Mouse (Mus musculus): ENCODE measurements at regions not wholly inside any gene's neighbourhood (a gene's known extent, or its start where the extent isn't known, plus 50 kb on each side); places are given as distances from the start of the nearest gene placed in this dataset.

GRCm38 (mm10) chr9:26674059-26674757 lies 59.3 kb upstream of the B3gat1 start:
- Histone ChIP-seq H3K27ac (ENCODE audit: low read depth) (no peak overlapping the region), H3K9ac (replicated peaks; ENCODE audit: low read depth, low read length) (no peak overlapping the region), H3K9me3 (replicated peaks; ENCODE audit: control insufficient read depth, low read length) (no peaks in the 10 kb centered on the region), H3K4me3 (ENCODE audit: low read depth, low read length) (no peak overlapping the region), H3K4me1 (ENCODE audit: control insufficient read depth, insufficient read depth) (no peaks in the 10 kb centered on the region), H3K36me3 (replicated peaks; ENCODE audit: control insufficient read depth, insufficient read depth, low read length) (no peaks in the 10 kb centered on the region), H3K4me2 (ENCODE audit: low read depth, low read length) (no peak overlapping the region), H3K27me3 (ENCODE audit: control insufficient read depth, insufficient read depth, low read length) (no peaks in the 10 kb centered on the region)
- WGBS, result 75% methylated on average over 2 of the region's 2 CpGs
- no peak for DNase-seq (ENCODE audit: low spot score)
- TF ChIP-seq EP300 (IDR thresholded peaks at IDR 0.05; ENCODE audit: low read depth) (no peak), CTCF (IDR thresholded peaks at IDR 0.05; ENCODE audit: low read depth) (no peak)
- no peak for ATAC-seq (ENCODE audit: insufficient read depth, low read depth)

GRCm38 (mm10) chr9:26678288-26678687 lies 55.2 kb upstream of the B3gat1 start:
- Histone ChIP-seq H3K4me1 (ENCODE audit: control insufficient read depth, insufficient read depth) (no peaks in the 10 kb centered on the region), H3K4me3 (ENCODE audit: low read depth, low read length) (no peak overlapping the region), H3K4me2 (ENCODE audit: low read depth, low read length) (no peak overlapping the region), H3K27ac (ENCODE audit: low read depth) (no peak overlapping the region), H3K27me3 (ENCODE audit: control insufficient read depth, insufficient read depth, low read length) (no peaks in the 10 kb centered on the region), H3K9me3 (replicated peaks; ENCODE audit: control insufficient read depth, low read length) (no peaks in the 10 kb centered on the region), H3K36me3 (replicated peaks; ENCODE audit: control insufficient read depth, insufficient read depth, low read length) (no peaks in the 10 kb centered on the region), H3K9ac (replicated peaks; ENCODE audit: low read depth, low read length) (no peak overlapping the region)
- DNase-seq (ENCODE audit: low spot score), result no peak
- ATAC-seq (ENCODE audit: insufficient read depth, low read depth), result no peak
- no peak for TF ChIP-seq CTCF (IDR thresholded peaks at IDR 0.05; ENCODE audit: low read depth)
- TF ChIP-seq EP300 (IDR thresholded peaks at IDR 0.05; ENCODE audit: low read depth), result no peak
- WGBS, result 27% methylated on average over 6 of the region's 6 CpGs

- Histone ChIP-seq H3K4me1 (ENCODE audit: control insufficient read depth, insufficient read depth) (no peaks in the 10 kb centered on the region), H3K4me3 (ENCODE audit: low read depth, low read length) (no peak overlapping the region), H3K27ac (ENCODE audit: low read depth) (no peak overlapping the region), H3K4me2 (ENCODE audit: low read depth, low read length) (no peak overlapping the region), H3K27me3 (ENCODE audit: control insufficient read depth, insufficient read depth, low read length) (no peaks in the 10 kb centered on the region), H3K36me3 (replicated peaks; ENCODE audit: control insufficient read depth, insufficient read depth, low read length) (no peaks in the 10 kb centered on the region), H3K9me3 (replicated peaks; ENCODE audit: control insufficient read depth, low read length) (no peaks in the 10 kb centered on the region), H3K9ac (replicated peaks; ENCODE audit: low read depth, low read length) (no peak overlapping the region)
- WGBS, result 61% methylated on average over 1 of the region's 1 CpGs
- DNase-seq (ENCODE audit: low spot score), result no peak
- ATAC-seq (ENCODE audit: insufficient read depth, low read depth), result no peak
- TF ChIP-seq CTCF (IDR thresholded peaks at IDR 0.05; ENCODE audit: low read depth) (no peak), EP300 (IDR thresholded peaks at IDR 0.05; ENCODE audit: low read depth) (no peak)
Measured at GRCm38 (mm10) chr9:26681516-26681915, 52.0 kb upstream of the B3gat1 start.
